Mouse (Mus musculus): ENCODE data around the gene Dcp1a. TPM values are rescaled to one million over a fixed set of nuclear protein-coding genes. Genes with fewer than 3 reads are reported as not detected.
A peak's percentile ranks its signal among the peaks of the same experiment; 100 is the strongest.

Gene Dcp1a
- 16.1 and 20.8 TPM in 2 replicates for polyA plus RNA-seq (2014; fragmentation: Nextera tagmentation; extraction: Ambion mirVana)

GRCm38 (mm10) chr14:30479361-30479948 is at the start of gene Dcp1a:
Gene Dcp1a, plus strand, starts transcription at chr14:30479535.
- ATAC-seq (ENCODE audit: insufficient number of reproducible peaks, insufficient read depth, low FRiP score, low read depth) = peak; percentile 97
- Histone ChIP-seq H3K4me1 (ENCODE audit: control insufficient read depth in 2 of 2, insufficient read depth in 2 of 2, low read length in 2 of 2) (peaks cover 0 to 9% of the 10 kb centered on the region in 2 experiments; a peak in 2 of 4 replicates), H3K9ac (ENCODE audit: low read length) (peak within 1 kb of the TSS; percentile 92), H3K4me2 (ENCODE audit: low read length) (peak within 1 kb of the TSS; percentile 82), H3K9me3 (ENCODE audit: control insufficient read depth, low read length) (no peaks in the 10 kb centered on the region), H3K4me3 (ENCODE audit: control insufficient read depth in 1 of 2, insufficient read depth in 1 of 2, low read depth in 1 of 2, low read length in 2 of 2) (peak within 1 kb of the TSS; percentile 88 to 94), H3K36me3 (ENCODE audit: control insufficient read depth, insufficient read depth, low read length) (peaks cover 26% of the 10 kb centered on the region), H3K27me3 (ENCODE audit: control insufficient read depth, insufficient read depth, low read length) (no peaks in the 10 kb centered on the region), H3K27ac (replicated peaks in 1 of 2; ENCODE audit: control insufficient read depth in 1 of 2, insufficient read depth in 1 of 2, low read depth in 2 of 2, low read length in 2 of 2) (peak within 1 kb of the TSS; percentile 79 to 94)
- WGBS = 1% methylated on average over 39 of the region's 39 CpGs

GRCm38 (mm10) chr14:30429606-30430005 is 49.7 kb upstream of the Dcp1a start:
- H3K9ac ChIP-seq (ENCODE audit: low read length) = no peak overlapping the region
- no peaks in the 10 kb centered on the region for H3K36me3 ChIP-seq (ENCODE audit: control insufficient read depth, insufficient read depth, low read length)
- no peak overlapping the region for H3K4me3 ChIP-seq (ENCODE audit: control insufficient read depth in 1 of 2, insufficient read depth in 1 of 2, low read depth in 1 of 2, low read length in 2 of 2)
- no peak overlapping the region for H3K27ac ChIP-seq (replicated peaks in 1 of 2; ENCODE audit: control insufficient read depth in 1 of 2, insufficient read depth in 1 of 2, low read depth in 2 of 2, low read length in 2 of 2)
- no peak for ATAC-seq (ENCODE audit: insufficient number of reproducible peaks, insufficient read depth, low FRiP score, low read depth)
- H3K9me3 ChIP-seq (ENCODE audit: control insufficient read depth, low read length) = no peaks in the 10 kb centered on the region
- WGBS = 50% methylated on average over 9 of the region's 9 CpGs
- H3K4me2 ChIP-seq (ENCODE audit: low read length) = peak overlapping the region; percentile 8; the same call in 1 of the 2 replicates
- peaks cover 15 to 16% of the 10 kb centered on the region in 2 experiments for H3K4me1 ChIP-seq (ENCODE audit: control insufficient read depth in 2 of 2, insufficient read depth in 2 of 2, low read length in 2 of 2)
- no peaks in the 10 kb centered on the region for H3K27me3 ChIP-seq (ENCODE audit: control insufficient read depth, insufficient read depth, low read length)

GRCm38 (mm10) chr14:30430026-30430425 is 49.3 kb upstream of the Dcp1a start:
- no peak overlapping the region for H3K4me3 ChIP-seq (ENCODE audit: control insufficient read depth in 1 of 2, insufficient read depth in 1 of 2, low read depth in 1 of 2, low read length in 2 of 2)
- no peaks in the 10 kb centered on the region for H3K27me3 ChIP-seq (ENCODE audit: control insufficient read depth, insufficient read depth, low read length)
- no peaks in the 10 kb centered on the region for H3K9me3 ChIP-seq (ENCODE audit: control insufficient read depth, low read length)
- no peak overlapping the region for H3K27ac ChIP-seq (replicated peaks in 1 of 2; ENCODE audit: control insufficient read depth in 1 of 2, insufficient read depth in 1 of 2, low read depth in 2 of 2, low read length in 2 of 2)
- no peak for ATAC-seq (ENCODE audit: insufficient number of reproducible peaks, insufficient read depth, low FRiP score, low read depth)
- peaks cover 11 to 16% of the 10 kb centered on the region in 2 experiments for H3K4me1 ChIP-seq (ENCODE audit: control insufficient read depth in 2 of 2, insufficient read depth in 2 of 2, low read length in 2 of 2)
- 69% methylated on average over 9 of the region's 9 CpGs for WGBS
- no peak overlapping the region for H3K9ac ChIP-seq (ENCODE audit: low read length)
- no peak overlapping the region; the same call in 1 of the 2 replicates for H3K4me2 ChIP-seq (ENCODE audit: low read length)
- H3K36me3 ChIP-seq (ENCODE audit: control insufficient read depth, insufficient read depth, low read length) = no peaks in the 10 kb centered on the region

- no peak overlapping the region for H3K4me3 ChIP-seq (ENCODE audit: control insufficient read depth in 1 of 2, insufficient read depth in 1 of 2, low read depth in 1 of 2, low read length in 2 of 2)
- no peak overlapping the region for H3K27ac ChIP-seq (replicated peaks in 1 of 2; ENCODE audit: control insufficient read depth in 1 of 2, insufficient read depth in 1 of 2, low read depth in 2 of 2, low read length in 2 of 2)
- H3K36me3 ChIP-seq (ENCODE audit: control insufficient read depth, insufficient read depth, low read length) = no peaks in the 10 kb centered on the region
- no peak for ATAC-seq (ENCODE audit: insufficient number of reproducible peaks, insufficient read depth, low FRiP score, low read depth)
- no peak overlapping the region for H3K9ac ChIP-seq (ENCODE audit: low read length)
- no peaks in the 10 kb centered on the region for H3K27me3 ChIP-seq (ENCODE audit: control insufficient read depth, insufficient read depth, low read length)
- H3K4me2 ChIP-seq (ENCODE audit: low read length) = no peak overlapping the region
- WGBS = 69% methylated on average over 5 of the region's 5 CpGs
- H3K4me1 ChIP-seq (ENCODE audit: control insufficient read depth in 2 of 2, insufficient read depth in 2 of 2, low read length in 2 of 2) = peaks cover 7 to 12% of the 10 kb centered on the region in 2 experiments
- no peaks in the 10 kb centered on the region for H3K9me3 ChIP-seq (ENCODE audit: control insufficient read depth, low read length)
Observed at GRCm38 (mm10) chr14:30430446-30430845, 48.9 kb upstream of the Dcp1a start.

- H3K9ac ChIP-seq (ENCODE audit: low read length) = no peak overlapping the region
- no peak for ATAC-seq (ENCODE audit: insufficient number of reproducible peaks, insufficient read depth, low FRiP score, low read depth)
- H3K4me3 ChIP-seq (ENCODE audit: control insufficient read depth in 1 of 2, insufficient read depth in 1 of 2, low read depth in 1 of 2, low read length in 2 of 2) = no peak overlapping the region
- H3K4me2 ChIP-seq (ENCODE audit: low read length) = no peak overlapping the region
- H3K9me3 ChIP-seq (ENCODE audit: control insufficient read depth, low read length) = no peaks in the 10 kb centered on the region
- H3K36me3 ChIP-seq (ENCODE audit: control insufficient read depth, insufficient read depth, low read length) = no peaks in the 10 kb centered on the region
- no peaks in the 10 kb centered on the region for H3K27me3 ChIP-seq (ENCODE audit: control insufficient read depth, insufficient read depth, low read length)
- no peaks in the 10 kb centered on the region; a peak in 1 of 4 replicates for H3K4me1 ChIP-seq (ENCODE audit: control insufficient read depth in 2 of 2, insufficient read depth in 2 of 2, low read length in 2 of 2)
- H3K27ac ChIP-seq (replicated peaks in 1 of 2; ENCODE audit: control insufficient read depth in 1 of 2, insufficient read depth in 1 of 2, low read depth in 2 of 2, low read length in 2 of 2) = no peak overlapping the region
- WGBS = 85% methylated on average over 5 of the region's 5 CpGs
Observed at GRCm38 (mm10) chr14:30435316-30435715, 44.0 kb upstream of the Dcp1a start.

- no peaks in the 10 kb centered on the region for H3K9me3 ChIP-seq (ENCODE audit: control insufficient read depth, low read length)
- no peak for ATAC-seq (ENCODE audit: insufficient number of reproducible peaks, insufficient read depth, low FRiP score, low read depth)
Observed at GRCm38 (mm10) chr14:30439915-30440314, 39.4 kb upstream of the Dcp1a start.

GRCm38 (mm10) chr14:30455801-30456595 is 23.3 kb upstream of the Dcp1a start:
- no peak overlapping the region for H3K27ac ChIP-seq (replicated peaks in 1 of 2; ENCODE audit: control insufficient read depth in 1 of 2, insufficient read depth in 1 of 2, low read depth in 2 of 2, low read length in 2 of 2)
- H3K9me3 ChIP-seq (ENCODE audit: control insufficient read depth, low read length) = no peaks in the 10 kb centered on the region
- no peaks in the 10 kb centered on the region for H3K27me3 ChIP-seq (ENCODE audit: control insufficient read depth, insufficient read depth, low read length)
- H3K4me1 ChIP-seq (ENCODE audit: control insufficient read depth in 2 of 2, insufficient read depth in 2 of 2, low read length in 2 of 2) = peaks cover 3 to 12% of the 10 kb centered on the region in 2 experiments; a peak in 3 of 4 replicates
- no peak overlapping the region for H3K4me3 ChIP-seq (ENCODE audit: control insufficient read depth in 1 of 2, insufficient read depth in 1 of 2, low read depth in 1 of 2, low read length in 2 of 2)
- H3K9ac ChIP-seq (ENCODE audit: low read length) = peak overlapping the region; percentile 44; the same call in 1 of the 2 replicates
- no peak for ATAC-seq (ENCODE audit: insufficient number of reproducible peaks, insufficient read depth, low FRiP score, low read depth)
- no peaks in the 10 kb centered on the region for H3K36me3 ChIP-seq (ENCODE audit: control insufficient read depth, insufficient read depth, low read length)
- 21% methylated on average over 13 of the region's 13 CpGs for WGBS
- peak overlapping the region; percentile 48 for H3K4me2 ChIP-seq (ENCODE audit: low read length)

More at GRCm38 (mm10) chr14:30439915-30440314, 39.4 kb upstream of the Dcp1a start:
- H3K27ac ChIP-seq (replicated peaks in 1 of 2; ENCODE audit: control insufficient read depth in 1 of 2, insufficient read depth in 1 of 2, low read depth in 2 of 2, low read length in 2 of 2) = no peak overlapping the region
- H3K36me3 ChIP-seq (ENCODE audit: control insufficient read depth, insufficient read depth, low read length) = no peaks in the 10 kb centered on the region
- H3K4me2 ChIP-seq (ENCODE audit: low read length) = no peak overlapping the region
- WGBS = 78% methylated on average over 3 of the region's 3 CpGs
- H3K4me1 ChIP-seq (ENCODE audit: control insufficient read depth in 2 of 2, insufficient read depth in 2 of 2, low read length in 2 of 2) = no peaks in the 10 kb centered on the region
- no peak overlapping the region for H3K4me3 ChIP-seq (ENCODE audit: control insufficient read depth in 1 of 2, insufficient read depth in 1 of 2, low read depth in 1 of 2, low read length in 2 of 2)
- no peak overlapping the region for H3K9ac ChIP-seq (ENCODE audit: low read length)
- no peaks in the 10 kb centered on the region for H3K27me3 ChIP-seq (ENCODE audit: control insufficient read depth, insufficient read depth, low read length)
